43 mouse cellular contexts compared by ENCODE assay signal in genomic region chr15:101904849-101905248, GRCm38 (mm10). TPM values are rescaled to one million over a fixed set of nuclear protein-coding genes. Genes with fewer than 3 reads are reported as not detected.
"Had no signal": no experiment of that assay in that cellular context is flagged by ENCODE, and none has a peak within 500 bp of the region (broad histone marks: within the 10 kb centered on the region; RNA-seq: fewer than 3 reads in every experiment).

No protein-coding gene starts in this region.

- H3K9ac ChIP-seq: heart, embryonic 13.5 days; heart, embryonic 15.5 days; hindbrain, embryonic 13.5 days; hindbrain, embryonic 15.5 days; kidney, embryonic 15.5 days; limb, embryonic 13.5 days; limb, embryonic 15.5 days; liver, embryonic 12.5 days had no signal

- DNase-seq: gastrocnemius, postnatal 14 days; gastrocnemius, postnatal 36 days; heart, adult 11 months; heart, adult 2 months; heart, postnatal 14 days; heart, postnatal 36 days; kidney, adult 11 months; kidney, adult 2 months; kidney, adult 9 months; kidney, postnatal 14 days; kidney, postnatal 36 days; layer of hippocampus, adult 9-11 months; layer of hippocampus, postnatal 36 days; left cerebral cortex, postnatal 4 days had no signal

- H3K4me2 ChIP-seq: heart, embryonic 11.5 days; heart, embryonic 13.5 days; heart, embryonic 15.5 days; hindbrain, embryonic 13.5 days; hindbrain, embryonic 15.5 days; kidney, embryonic 15.5 days; limb, embryonic 13.5 days; limb, embryonic 15.5 days; liver, embryonic 12.5 days had no signal

- H3K36me3 ChIP-seq: heart, embryonic 13.5 days; heart, embryonic 15.5 days; hindbrain, embryonic 13.5 days; hindbrain, embryonic 15.5 days; kidney, embryonic 15.5 days; limb, embryonic 13.5 days; limb, embryonic 15.5 days; liver, embryonic 12.5 days had no signal

- H3K27me3 ChIP-seq: heart, embryonic 13.5 days; heart, embryonic 15.5 days; hindbrain, embryonic 13.5 days; hindbrain, embryonic 15.5 days; kidney, embryonic 15.5 days; limb, embryonic 13.5 days; limb, embryonic 15.5 days; liver, embryonic 12.5 days had no signal

- H3K4me1 ChIP-seq: heart, embryonic 13.5 days; heart, embryonic 15.5 days; hindbrain, embryonic 15.5 days; limb, embryonic 13.5 days; limb, embryonic 15.5 days; liver, embryonic 12.5 days had no signal

- H3K4me3 ChIP-seq: heart, adult 2 months; heart, embryonic 13.5 days; heart, embryonic 15.5 days; hindbrain, embryonic 13.5 days; hindbrain, embryonic 15.5 days; kidney, embryonic 15.5 days; limb, embryonic 13.5 days; limb, embryonic 15.5 days; liver, embryonic 12.5 days had no signal

- H3K9me3 ChIP-seq: heart, embryonic 13.5 days; heart, embryonic 15.5 days; hindbrain, embryonic 13.5 days; hindbrain, embryonic 15.5 days; kidney, embryonic 15.5 days; limb, embryonic 13.5 days; limb, embryonic 15.5 days; liver, embryonic 12.5 days had no signal

- H3K27ac ChIP-seq: heart, adult 2 months; heart, embryonic 13.5 days; heart, embryonic 15.5 days; hindbrain, embryonic 13.5 days; hindbrain, embryonic 15.5 days; hindbrain, postnatal 0 days; kidney, embryonic 15.5 days; kidney, postnatal 0 days; limb, embryonic 13.5 days; limb, embryonic 15.5 days; liver, embryonic 12.5 days had no signal

- ATAC-seq: hindbrain, postnatal 0 days; intestine, embryonic 16.5 days; liver, embryonic 12.5 days had no signal

RNA-seq across cellular contexts. Expression of gene Krt76, which starts 12.1 kb away (rescaled TPM):
- total RNA-seq: gastrocnemius, adult 18-20 months; gastrocnemius, adult 8-10 months; gastrocnemius, postnatal 14 days; gastrocnemius, postnatal 36 days; heart, adult 2 months; heart, postnatal 14 days; heart, postnatal 36 days; hematopoietic stem cell, adult 5-6 weeks; layer of hippocampus, adult 18-20 months; layer of hippocampus, adult 8-10 months; layer of hippocampus, postnatal 14 days; layer of hippocampus, postnatal 36 days; left cerebral cortex, adult 18-20 months; left cerebral cortex, adult 8-10 months; left cerebral cortex, postnatal 10 days; left cerebral cortex, postnatal 25 days; left cerebral cortex, postnatal 4 days; liver, adult 2 months had no signal
- polyA plus RNA-seq: gonadal fat pad, adult 2 months; heart, adult 2 months; heart, embryonic 11.5 days; heart, embryonic 13.5 days; heart, embryonic 15.5 days; heart, postnatal 0 days; hindbrain, embryonic 11.5 days; hindbrain, embryonic 13.5 days; hindbrain, embryonic 15.5 days; hindbrain, postnatal 0 days; intestine, embryonic 14.5 days; intestine, embryonic 16.5 days; kidney, adult 2 months; kidney, embryonic 15.5 days; kidney, postnatal 0 days; limb, embryonic 11.5 days; limb, embryonic 13.5 days; liver, adult 2 months; liver, embryonic 12.5 days had no signal

RNA-seq across cellular contexts. Expression of gene Krt4, which starts 19.7 kb away (rescaled TPM):
- total RNA-seq: gastrocnemius, adult 18-20 months; gastrocnemius, adult 8-10 months; heart, adult 2 months; heart, postnatal 14 days; heart, postnatal 36 days; hematopoietic stem cell, adult 5-6 weeks; hindbrain, postnatal 0 days; layer of hippocampus, adult 18-20 months; layer of hippocampus, adult 8-10 months; layer of hippocampus, postnatal 14 days; layer of hippocampus, postnatal 36 days; left cerebral cortex, adult 18-20 months; left cerebral cortex, adult 8-10 months; left cerebral cortex, postnatal 10 days; left cerebral cortex, postnatal 25 days; liver, adult 2 months had no signal
- polyA plus RNA-seq: heart, postnatal 0 days; hindbrain, embryonic 11.5 days; hindbrain, embryonic 13.5 days; hindbrain, postnatal 0 days; kidney, adult 2 months; limb, embryonic 11.5 days; liver, embryonic 12.5 days had no signal

RNA-seq across cellular contexts. Expression of gene Krt79, which starts 35.3 kb away (rescaled TPM):
- total RNA-seq: gastrocnemius, adult 8-10 months; gastrocnemius, postnatal 14 days; heart, postnatal 36 days; hematopoietic stem cell, adult 5-6 weeks; layer of hippocampus, postnatal 36 days; left cerebral cortex, adult 18-20 months; left cerebral cortex, adult 8-10 months; left cerebral cortex, postnatal 10 days; left cerebral cortex, postnatal 25 days had no signal
- polyA plus RNA-seq: hindbrain, embryonic 11.5 days; intestine, embryonic 16.5 days; limb, embryonic 11.5 days; liver, embryonic 12.5 days had no signal

RNA-seq across cellular contexts. Expression of gene Krt77, which starts 35.3 kb away (rescaled TPM):
- total RNA-seq: gastrocnemius, adult 18-20 months; gastrocnemius, adult 8-10 months; gastrocnemius, postnatal 14 days; gastrocnemius, postnatal 36 days; heart, postnatal 14 days; heart, postnatal 36 days; hematopoietic stem cell, adult 5-6 weeks; liver, adult 2 months had no signal
- polyA plus RNA-seq: gonadal fat pad, adult 2 months; heart, adult 2 months; heart, embryonic 11.5 days; heart, embryonic 13.5 days; heart, postnatal 0 days; hindbrain, embryonic 11.5 days; intestine, embryonic 14.5 days; kidney, adult 2 months; kidney, postnatal 0 days; large intestine, adult 2 months; limb, embryonic 11.5 days; liver, adult 2 months; liver, embryonic 12.5 days had no signal

RNA-seq across cellular contexts. Expression of gene Krt78, which starts 49.2 kb away (rescaled TPM):
- total RNA-seq: gastrocnemius, adult 18-20 months; gastrocnemius, adult 8-10 months; gastrocnemius, postnatal 14 days; gastrocnemius, postnatal 36 days; heart, postnatal 14 days; heart, postnatal 36 days; hematopoietic stem cell, adult 5-6 weeks; hindbrain, postnatal 0 days; layer of hippocampus, adult 18-20 months; layer of hippocampus, adult 8-10 months; layer of hippocampus, postnatal 14 days; layer of hippocampus, postnatal 36 days; left cerebral cortex, adult 18-20 months; left cerebral cortex, adult 8-10 months; left cerebral cortex, postnatal 25 days; left cerebral cortex, postnatal 4 days; liver, adult 2 months had no signal
- polyA plus RNA-seq: heart, adult 2 months; heart, embryonic 11.5 days; heart, embryonic 13.5 days; heart, postnatal 0 days; hindbrain, embryonic 11.5 days; hindbrain, embryonic 13.5 days; hindbrain, embryonic 15.5 days; hindbrain, postnatal 0 days; limb, embryonic 11.5 days; limb, embryonic 13.5 days; liver, adult 2 months; liver, embryonic 12.5 days had no signal
